Mouse (Mus musculus): Measurements from ENCODE around the gene Olfr688.

GRCm38 (mm10) chr7:105256656-105257055 lies 31.2 kb upstream of the Olfr688 start:
- no peak for TF ChIP-seq GATA1 (IDR thresholded peaks at IDR 0.05; ENCODE audit: borderline replicate concordance, low read length)
- no peak for TF ChIP-seq FLI1 (IDR thresholded peaks at IDR 0.05; ENCODE audit: low read length)
